Mouse (Mus musculus): ENCODE data around the gene Tmem252.

Gene Tmem252

DNA sequence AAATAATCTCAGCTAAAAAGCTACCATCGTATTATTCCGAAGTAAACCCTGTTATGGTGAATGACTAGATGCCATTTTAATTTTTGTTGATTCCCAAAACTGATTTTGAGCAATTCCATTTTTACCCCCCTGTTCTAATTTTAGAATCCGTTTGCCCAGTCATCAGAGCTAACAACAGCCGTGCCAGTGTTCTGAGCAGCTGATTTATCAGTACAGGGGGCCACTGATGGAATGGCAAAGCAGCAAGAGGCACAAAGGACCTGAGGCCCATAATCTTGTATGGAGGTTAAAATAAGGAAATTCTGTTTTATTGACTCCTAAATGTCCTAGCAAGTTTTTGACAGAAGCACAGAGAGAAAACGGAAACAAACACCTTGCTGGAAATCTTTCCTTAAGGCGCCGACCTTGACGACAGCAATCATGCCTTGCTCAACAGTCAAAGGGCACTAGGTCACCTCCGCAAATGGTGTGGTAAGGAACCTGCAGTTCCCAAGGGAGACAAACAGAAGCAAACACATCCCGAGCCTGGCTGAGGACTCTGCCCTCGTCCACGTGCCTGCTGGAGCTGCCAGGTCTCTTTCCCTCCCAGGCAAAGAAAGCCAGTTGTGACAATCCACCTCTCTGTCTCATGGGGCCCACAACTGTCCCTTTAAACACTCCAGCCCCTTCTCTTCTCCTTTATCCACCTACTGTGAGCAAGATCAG, 9.4 kb downstream of the Tmem252 start:
- no peak for DNase-seq (ENCODE audit: low spot score)

- DNase-seq (ENCODE audit: low spot score), result no peak
Observed at GRCm38 (mm10) chr19:24686411-24686810, 12.6 kb downstream of the Tmem252 start.

GRCm38 (mm10) chr19:24688327-24688726, 14.5 kb downstream of the Tmem252 start:
- DNase-seq (ENCODE audit: low spot score), result no peak

GRCm38 (mm10) chr19:24689531-24689930, 15.7 kb downstream of the Tmem252 start:
- DNase-seq (ENCODE audit: low spot score), result no peak

- DNase-seq (ENCODE audit: low spot score), result no peak
Observed at GRCm38 (mm10) chr19:24692691-24693090, 18.9 kb downstream of the Tmem252 start.

DNA sequence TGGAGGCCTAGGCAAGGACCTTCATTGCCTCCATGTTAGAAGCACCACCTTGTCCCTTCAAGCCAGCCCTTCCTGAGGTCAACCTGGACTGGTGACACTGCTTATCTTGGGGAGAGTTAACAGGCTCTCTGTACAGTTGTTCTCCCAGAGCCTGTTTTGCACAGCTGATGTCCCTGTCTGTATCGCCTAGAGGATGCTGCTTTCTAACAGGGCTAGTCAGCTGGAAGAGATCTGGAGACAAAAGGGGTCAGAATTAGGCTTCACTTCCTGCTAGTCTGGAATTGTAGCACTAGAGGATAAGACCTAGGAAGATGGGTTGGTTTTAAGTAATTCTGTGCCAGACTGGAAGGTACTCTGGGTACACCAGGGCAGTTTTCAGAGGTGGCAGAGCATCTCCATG, 24.1 kb downstream of the Tmem252 start:
- DNase-seq (ENCODE audit: low spot score), result peak; percentile 62

DNA sequence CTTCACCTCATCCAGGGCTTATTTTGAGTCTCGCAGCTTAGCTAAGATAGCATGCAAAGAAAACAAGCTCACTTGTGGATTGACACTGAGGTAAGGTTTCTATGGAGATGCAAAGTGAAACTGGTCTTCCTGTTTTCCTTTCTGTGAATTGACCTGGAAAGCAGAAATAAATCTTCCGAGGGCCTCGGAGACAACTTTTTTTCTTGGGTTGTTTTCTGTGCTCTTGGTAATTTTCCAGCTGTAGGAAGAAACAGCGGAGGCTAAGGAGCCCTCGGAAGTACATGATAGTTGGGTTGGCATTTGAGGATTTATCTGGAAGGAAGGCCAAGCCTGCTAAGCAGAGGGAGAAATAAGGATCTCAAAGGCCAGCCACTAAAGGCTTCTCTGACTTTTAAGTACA, 24.8 kb downstream of the Tmem252 start:
- no peak for DNase-seq (ENCODE audit: low spot score)

- DNase-seq (ENCODE audit: low spot score), result no peak
Observed at GRCm38 (mm10) chr19:24699196-24699595, 25.4 kb downstream of the Tmem252 start.

- DNase-seq (ENCODE audit: low spot score), result peak; percentile 61
Observed at GRCm38 (mm10) chr19:24699910-24700309, 26.1 kb downstream of the Tmem252 start.

- DNase-seq (ENCODE audit: low spot score), result no peak
Observed at GRCm38 (mm10) chr19:24700664-24701063, 26.9 kb downstream of the Tmem252 start.

DNA sequence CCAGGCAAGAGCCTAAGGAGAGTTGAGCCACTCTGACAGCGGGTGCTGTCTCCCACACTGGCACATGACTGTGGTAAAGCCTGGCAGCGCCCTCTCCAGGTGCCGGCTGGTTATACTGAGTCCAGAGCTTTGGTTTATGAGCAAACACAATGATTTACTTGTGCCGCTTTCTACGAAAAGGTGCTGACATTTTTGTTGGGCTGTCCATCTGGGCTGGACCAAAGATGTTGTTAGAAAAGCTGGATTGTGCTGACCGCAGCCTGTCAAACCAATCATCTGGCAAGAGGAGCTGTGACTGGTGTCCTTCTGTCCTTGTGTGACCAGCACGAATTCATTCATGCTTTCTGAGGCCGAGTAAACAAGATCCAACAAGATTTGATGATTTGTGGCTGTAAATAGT, 27.9 kb downstream of the Tmem252 start:
- DNase-seq (ENCODE audit: low spot score), result no peak

- DNase-seq (ENCODE audit: low spot score), result peak; percentile 38
Observed at GRCm38 (mm10) chr19:24703168-24703567, 29.4 kb downstream of the Tmem252 start.

DNA sequence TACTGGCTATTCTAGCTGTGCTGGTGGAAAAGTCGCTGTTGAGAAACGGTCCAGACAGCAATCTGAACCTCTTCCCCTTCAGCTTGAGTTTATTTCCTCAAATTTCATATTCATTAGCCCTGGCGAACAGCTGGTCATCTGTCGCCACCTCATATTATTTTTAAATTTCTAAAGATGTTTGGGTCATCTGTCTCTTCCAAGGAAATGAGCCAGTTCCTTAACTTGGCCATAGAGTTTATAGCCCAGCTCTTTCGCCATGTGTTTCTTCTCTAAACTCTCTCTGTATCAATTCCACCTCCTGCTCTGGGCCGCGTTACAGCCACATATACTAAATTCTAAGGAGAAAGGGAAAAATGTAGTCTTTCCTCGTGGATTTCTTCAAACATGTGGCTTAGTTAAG, 29.9 kb downstream of the Tmem252 start:
- DNase-seq (ENCODE audit: low spot score), result no peak

- no peak for DNase-seq (ENCODE audit: low spot score)
Observed at GRCm38 (mm10) chr19:24704326-24704725, 30.5 kb downstream of the Tmem252 start.

GRCm38 (mm10) chr19:24705395-24705794, 31.6 kb downstream of the Tmem252 start:
- DNase-seq (ENCODE audit: low spot score), result peak; percentile 85

GRCm38 (mm10) chr19:24707071-24707906, 33.5 kb downstream of the Tmem252 start:
- no peak for DNase-seq (ENCODE audit: low spot score)

DNA sequence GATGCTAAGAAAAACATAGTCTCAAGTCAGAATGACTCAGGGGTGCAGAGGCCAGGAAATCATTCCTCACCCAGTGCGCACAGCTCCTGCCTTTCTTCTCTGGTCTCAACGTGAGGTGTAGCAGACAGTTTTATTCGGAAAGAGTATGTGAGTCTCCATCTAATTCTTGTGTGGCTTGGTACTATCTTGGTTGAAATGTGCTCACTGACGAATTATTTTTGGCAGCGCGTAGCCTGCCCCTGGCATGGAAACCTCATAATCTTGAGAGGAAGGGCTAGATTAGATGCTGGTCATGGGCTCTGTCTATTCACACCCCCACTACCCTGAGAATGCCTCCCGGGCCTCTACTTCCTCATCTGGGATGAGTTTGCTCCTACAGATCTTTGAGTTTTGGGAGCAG, 34.2 kb downstream of the Tmem252 start:
- no peak for DNase-seq (ENCODE audit: low spot score)

DNA sequence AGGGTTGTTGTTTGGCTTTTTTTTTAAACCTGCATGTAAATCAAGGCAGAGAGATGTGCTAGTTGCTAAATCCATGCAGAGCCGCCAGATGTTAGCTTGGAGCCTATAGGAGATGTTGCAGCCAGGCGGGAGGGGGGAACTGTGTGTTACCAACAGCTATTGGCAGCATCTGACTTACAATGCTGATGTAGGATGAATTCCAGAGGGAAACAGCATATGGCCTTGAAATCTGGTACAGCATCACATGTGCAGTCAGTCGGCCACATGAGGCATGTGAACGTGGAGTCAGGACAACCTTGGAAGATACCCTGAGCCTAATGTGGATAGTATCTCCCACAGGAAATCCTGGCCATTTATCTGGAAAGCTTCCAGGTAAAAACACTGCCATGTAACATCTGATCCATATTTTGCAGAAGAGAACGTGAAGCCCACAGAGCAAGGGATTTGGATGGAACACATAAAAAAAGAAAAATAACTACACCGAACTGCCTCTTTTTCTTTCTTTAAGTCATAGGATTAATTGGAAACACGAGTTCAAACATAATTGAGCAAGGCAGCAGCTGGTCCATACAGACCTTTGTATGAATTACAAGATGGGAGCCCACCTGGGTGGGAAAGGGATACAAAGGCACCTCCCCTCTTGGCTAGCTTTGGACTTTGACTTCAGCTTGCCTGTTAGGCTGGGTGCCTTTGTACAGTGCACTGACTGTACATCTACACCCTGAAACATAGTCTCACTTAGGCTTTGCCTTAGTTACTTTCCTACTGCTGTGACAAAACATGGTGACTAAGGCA, 42.7 kb downstream of the Tmem252 start:
- DNase-seq (ENCODE audit: low spot score), result no peak

GRCm38 (mm10) chr19:24718021-24718420, 44.2 kb downstream of the Tmem252 start:
- DNase-seq (ENCODE audit: low spot score), result no peak

DNA sequence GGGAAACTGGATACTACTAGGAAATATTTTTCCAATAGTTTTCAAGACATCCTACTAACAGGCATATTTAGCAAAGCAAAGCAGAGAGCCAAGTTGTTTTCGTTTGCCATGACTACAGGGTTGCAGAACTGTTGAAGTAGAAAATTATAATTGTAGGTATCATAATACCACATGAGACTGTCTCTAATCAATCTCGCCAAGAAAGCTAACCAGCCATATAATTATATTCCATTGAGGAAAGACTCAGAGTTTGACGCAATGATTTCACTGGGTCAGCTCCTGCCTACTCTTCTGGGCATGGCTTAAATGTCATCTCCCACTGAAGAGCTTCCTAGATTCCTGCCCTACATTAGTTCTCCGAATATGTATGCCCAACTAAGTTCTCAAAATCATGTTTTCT, 45.7 kb downstream of the Tmem252 start:
- peak; percentile 30 for DNase-seq (ENCODE audit: low spot score)

DNA sequence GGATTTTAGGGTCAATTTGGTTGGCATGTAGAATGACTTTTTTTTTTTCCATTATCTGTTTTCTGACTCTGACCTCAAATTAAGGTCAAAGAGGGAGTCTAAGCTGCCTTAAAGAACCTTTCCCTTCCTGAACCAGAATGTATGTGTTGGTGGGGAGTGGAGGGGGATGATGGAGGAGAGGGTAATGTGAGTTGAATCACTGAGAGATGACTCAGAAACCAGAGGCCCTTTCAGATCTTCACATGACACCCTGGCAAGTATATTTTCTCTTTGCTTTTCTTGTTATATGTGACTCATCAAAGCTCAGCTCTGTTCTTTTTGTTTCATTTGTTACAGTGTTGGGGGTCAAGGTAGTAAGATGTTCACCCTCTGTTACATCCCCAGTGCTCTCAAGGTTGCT, 46.6 kb downstream of the Tmem252 start:
- DNase-seq (ENCODE audit: low spot score), result no peak

DNA sequence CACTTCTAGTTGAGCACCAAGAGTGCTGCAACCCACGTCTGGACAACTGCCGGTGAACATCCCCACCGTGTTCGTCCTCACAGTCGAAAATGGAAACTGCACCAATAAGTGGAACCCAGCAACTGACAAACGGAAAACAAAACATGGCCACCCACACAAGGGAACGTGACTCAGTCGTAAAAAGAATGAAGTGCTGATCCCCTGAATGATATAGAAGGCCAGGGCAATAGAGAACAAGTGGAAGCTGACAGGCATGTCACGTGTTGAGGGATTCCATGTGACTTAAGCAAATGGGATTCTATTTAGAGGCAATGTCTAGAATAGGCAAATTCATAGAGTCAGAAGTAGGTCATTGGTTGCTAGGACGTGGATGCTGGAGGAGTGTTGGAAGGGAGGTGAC, 50.6 kb downstream of the Tmem252 start:
- no peak for DNase-seq (ENCODE audit: low spot score)

GRCm38 (mm10) chr19:24730661-24731060, 56.9 kb downstream of the Tmem252 start:
- no peak for DNase-seq (ENCODE audit: low spot score)

Measured in retina, embryonic 14.5 days (tissue).